Mouse (Mus musculus): ENCODE measurements around the gene Scube2.

- TF ChIP-seq POLR2A (IDR thresholded peaks at IDR 0.05; ENCODE audit: low read depth, low read length) (no peak), CTCF (conservative IDR thresholded peaks at IDR 0.05; ENCODE audit: insufficient read depth, insufficient read length, low read depth, low read length) (no peak)
Measured at GRCm38 (mm10) chr7:109751427-109752007, 114.0 kb downstream of the Scube2 start.

Measured in kidney, adult 2 months (tissue).